ENCODE assay signal across 27 mouse cellular contexts in the genomic region with DNA sequence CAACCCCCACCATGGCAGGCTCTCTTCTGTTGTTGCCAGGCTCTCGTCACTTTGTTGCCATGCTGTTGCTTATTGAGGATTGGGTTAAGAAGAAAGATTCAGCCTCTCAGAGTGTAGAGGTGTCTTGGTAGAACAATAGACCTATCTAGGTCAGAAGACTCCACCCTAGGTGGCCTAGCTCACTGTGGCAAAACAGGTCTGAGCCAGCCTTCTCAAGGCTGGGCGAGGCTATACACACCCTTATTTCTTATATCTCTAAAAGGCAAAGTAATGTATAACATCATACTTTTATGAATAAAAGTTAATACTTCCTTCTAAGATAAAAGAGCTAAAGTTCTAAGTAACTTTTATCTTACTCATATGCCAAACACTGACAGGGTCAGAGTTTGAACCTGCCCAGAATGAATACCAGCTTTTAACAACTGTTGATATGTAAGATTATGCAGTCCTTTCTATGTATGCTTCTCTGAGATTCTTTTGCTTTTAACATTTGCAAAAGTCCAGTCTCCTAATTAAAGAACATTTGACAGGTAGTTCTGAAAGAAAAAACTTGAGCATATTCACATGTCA.
DNase-seq lines count a peak whose midpoint lies in the region; ATAC-seq lines count a peak whose summit lies in the region.
"Had no signal": no experiment of that assay in that cellular context is flagged by ENCODE, and none has a peak within 500 bp of the region (broad histone marks: within the 10 kb centered on the region; RNA-seq: fewer than 3 reads in every experiment).

No protein-coding gene starts in this region.

- ATAC-seq in intestine, embryonic 16.5 days: peak; percentile 94
- ATAC-seq in stomach, embryonic 14.5 days (ENCODE audit: insufficient number of reproducible peaks, insufficient read depth, low FRiP score, low read depth): peak; percentile 65; the same call in 1 of the 2 replicates
- ATAC-seq in stomach, embryonic 16.5 days (ENCODE audit: insufficient read depth, low FRiP score): peak; percentile 93
- ATAC-seq: CD4-positive, CD25-positive, alpha-beta regulatory T cell, adult 4 months; forebrain, embryonic 14.5 days; forebrain, embryonic 16.5 days had no signal

- H3K9me3 ChIP-seq in intestine, embryonic 16.5 days (ENCODE audit: control insufficient read depth, low read length): no peaks in the 10 kb centered on the region
- no peaks in the 10 kb centered on the region for H3K9me3 ChIP-seq in stomach, embryonic 14.5 days (ENCODE audit: control insufficient read depth, low read depth, low read length)
- no peaks in the 10 kb centered on the region for H3K9me3 ChIP-seq in stomach, embryonic 16.5 days (replicated peaks; ENCODE audit: control insufficient read depth, low read length)
- no peaks in the 10 kb centered on the region for H3K9me3 ChIP-seq in heart, embryonic 10.5 days
- H3K9me3 ChIP-seq: embryonic facial prominence, embryonic 13.5 days; embryonic facial prominence, embryonic 15.5 days; forebrain, embryonic 10.5 days; forebrain, embryonic 12.5 days had no signal

- H3K4me3 ChIP-seq in intestine, embryonic 16.5 days (ENCODE audit: low read length): no peak overlapping the region
- H3K4me3 ChIP-seq in stomach, embryonic 14.5 days (ENCODE audit: low read depth, low read length): no peak overlapping the region
- no peak overlapping the region for H3K4me3 ChIP-seq in stomach, embryonic 16.5 days (replicated peaks; ENCODE audit: low read length)
- H3K4me3 ChIP-seq in heart, embryonic 10.5 days: no peak overlapping the region
- H3K4me3 ChIP-seq: embryonic facial prominence, embryonic 13.5 days; embryonic facial prominence, embryonic 15.5 days; erythroblast, embryonic 14.5 days; forebrain, embryonic 10.5 days; forebrain, embryonic 12.5 days had no signal

- H3K4me2 ChIP-seq in intestine, embryonic 16.5 days (ENCODE audit: low read depth, low read length): no peak overlapping the region
- H3K4me2 ChIP-seq in stomach, embryonic 14.5 days (replicated peaks; ENCODE audit: low read depth, low read length): no peak overlapping the region
- H3K4me2 ChIP-seq in stomach, embryonic 16.5 days (ENCODE audit: low read depth, low read length): no peak overlapping the region
- H3K4me2 ChIP-seq: embryonic facial prominence, embryonic 13.5 days; embryonic facial prominence, embryonic 15.5 days; forebrain, embryonic 12.5 days had no signal

- no peaks in the 10 kb centered on the region for H3K36me3 ChIP-seq in intestine, embryonic 16.5 days (ENCODE audit: control insufficient read depth, insufficient read depth, low read length)
- no peaks in the 10 kb centered on the region for H3K36me3 ChIP-seq in stomach, embryonic 14.5 days (ENCODE audit: control insufficient read depth, insufficient read depth, low read length)
- H3K36me3 ChIP-seq in stomach, embryonic 16.5 days (ENCODE audit: control insufficient read depth, insufficient read depth, low read length): no peaks in the 10 kb centered on the region
- no peaks in the 10 kb centered on the region for H3K36me3 ChIP-seq in heart, embryonic 10.5 days
- H3K36me3 ChIP-seq: embryonic facial prominence, embryonic 13.5 days; embryonic facial prominence, embryonic 15.5 days; forebrain, embryonic 10.5 days; forebrain, embryonic 12.5 days had no signal

- H3K4me1 ChIP-seq in intestine, embryonic 16.5 days (ENCODE audit: control insufficient read depth, insufficient read depth, low read length): no peaks in the 10 kb centered on the region
- H3K4me1 ChIP-seq in stomach, embryonic 14.5 days (ENCODE audit: control insufficient read depth, insufficient read depth, low read length): no peaks in the 10 kb centered on the region
- H3K4me1 ChIP-seq in stomach, embryonic 16.5 days (ENCODE audit: control insufficient read depth, insufficient read depth, low read length): no peaks in the 10 kb centered on the region
- H3K4me1 ChIP-seq in heart, embryonic 10.5 days: no peaks in the 10 kb centered on the region
- H3K4me1 ChIP-seq: embryonic facial prominence, embryonic 13.5 days; embryonic facial prominence, embryonic 15.5 days; forebrain, embryonic 10.5 days; forebrain, embryonic 12.5 days had no signal

- no peak overlapping the region for H3K9ac ChIP-seq in intestine, embryonic 16.5 days (ENCODE audit: low read depth, low read length)
- H3K9ac ChIP-seq in stomach, embryonic 14.5 days (replicated peaks; ENCODE audit: low read depth, low read length): no peak overlapping the region
- H3K9ac ChIP-seq in stomach, embryonic 16.5 days (ENCODE audit: low read length): no peak overlapping the region
- H3K9ac ChIP-seq: embryonic facial prominence, embryonic 13.5 days; embryonic facial prominence, embryonic 15.5 days; forebrain, embryonic 12.5 days had no signal

- peak; percentile 7 for DNase-seq in ES-CJ7 (ENCODE audit: low read depth, low spot score)
- no peak for DNase-seq in retina, embryonic 14.5 days (ENCODE audit: low spot score)
- DNase-seq in heart, embryonic 10.5 days (ENCODE audit: low spot score): no peak
- no peak for DNase-seq in spleen, postnatal 36 days (ENCODE audit: low spot score in 2 of 2)
- DNase-seq in kidney, postnatal 36 days: no peak
- DNase-seq: adrenal gland, adult 8-10 months; adrenal gland, postnatal 25 days; B cell, adult 2 months; cerebellum, adult 11 months; cerebellum, adult 18-20 months; cerebellum, adult 8-10 months; cerebellum, adult 9-11 months; cerebellum, postnatal 14 days; cerebellum, postnatal 36 days; embryo, embryonic 11 days had no signal

- WGBS in intestine, embryonic 16.5 days: 80% methylated on average over 2 of the region's 2 CpGs
- WGBS in stomach, embryonic 14.5 days: 73% methylated on average over 2 of the region's 2 CpGs
- WGBS in stomach, embryonic 16.5 days: 75% methylated on average over 2 of the region's 2 CpGs
- WGBS in heart, embryonic 10.5 days: 87% methylated on average over 2 of the region's 2 CpGs

- no peak overlapping the region for H3K27ac ChIP-seq in intestine, embryonic 16.5 days (ENCODE audit: low read length)
- H3K27ac ChIP-seq in stomach, embryonic 14.5 days (ENCODE audit: low read length): no peak overlapping the region
- H3K27ac ChIP-seq in stomach, embryonic 16.5 days (ENCODE audit: low read length): peak overlapping the region; percentile 55; the same call in 1 of the 2 replicates
- H3K27ac ChIP-seq in heart, embryonic 10.5 days: no peak overlapping the region
- H3K27ac ChIP-seq: embryonic facial prominence, embryonic 13.5 days; embryonic facial prominence, embryonic 15.5 days; forebrain, embryonic 10.5 days; forebrain, embryonic 12.5 days had no signal

- no peaks in the 10 kb centered on the region for H3K27me3 ChIP-seq in intestine, embryonic 16.5 days (replicated peaks; ENCODE audit: control insufficient read depth, insufficient read depth, low read length)
- no peaks in the 10 kb centered on the region for H3K27me3 ChIP-seq in stomach, embryonic 14.5 days (ENCODE audit: control insufficient read depth, insufficient read depth, low read length)
- no peaks in the 10 kb centered on the region for H3K27me3 ChIP-seq in stomach, embryonic 16.5 days (ENCODE audit: control insufficient read depth, insufficient read depth, low read length)
- no peaks in the 10 kb centered on the region for H3K27me3 ChIP-seq in heart, embryonic 10.5 days (ENCODE audit: insufficient read depth, poor library complexity, severe bottlenecking)
- H3K27me3 ChIP-seq: CH12.LX; embryonic facial prominence, embryonic 13.5 days; embryonic facial prominence, embryonic 15.5 days; forebrain, embryonic 12.5 days had no signal
